Mouse (Mus musculus) liver, adult 2 months (tissue): ENCODE data around the gene Scyl3.

Experiments used
- CTCF ChIP-seq: fragments of 200-500 bp; IDR thresholded peaks from 2 replicates; pipeline ENCODE4 v1.5.1; 2011; ENCODE audit warnings: low read depth, low read length, control low read depth
- POLR2A ChIP-seq: fragments of 200-500 bp; IDR thresholded peaks from 2 replicates; pipeline ENCODE4 v1.6.1; 2011; ENCODE audit warnings: low read length, control low read depth; ENCODE audit not compliant: insufficient read depth; ENCODE audit errors: extremely low read depth

GRCm38 (mm10) chr1:163994721-163995608, 66.1 kb downstream of the Scyl3 start, which contains the start of the genes BC055324 and Mettl18:
- TF ChIP-seq POLR2A, result no peak
- no peak for TF ChIP-seq CTCF
